Mouse (Mus musculus): Measurements from ENCODE around the gene Psmc1. TPM values are rescaled to one million over a fixed set of nuclear protein-coding genes. Genes with fewer than 3 reads are reported as not detected.

The Psmc1 gene
- polyA plus RNA-seq, 1 experiment, result 545 TPM

DNA sequence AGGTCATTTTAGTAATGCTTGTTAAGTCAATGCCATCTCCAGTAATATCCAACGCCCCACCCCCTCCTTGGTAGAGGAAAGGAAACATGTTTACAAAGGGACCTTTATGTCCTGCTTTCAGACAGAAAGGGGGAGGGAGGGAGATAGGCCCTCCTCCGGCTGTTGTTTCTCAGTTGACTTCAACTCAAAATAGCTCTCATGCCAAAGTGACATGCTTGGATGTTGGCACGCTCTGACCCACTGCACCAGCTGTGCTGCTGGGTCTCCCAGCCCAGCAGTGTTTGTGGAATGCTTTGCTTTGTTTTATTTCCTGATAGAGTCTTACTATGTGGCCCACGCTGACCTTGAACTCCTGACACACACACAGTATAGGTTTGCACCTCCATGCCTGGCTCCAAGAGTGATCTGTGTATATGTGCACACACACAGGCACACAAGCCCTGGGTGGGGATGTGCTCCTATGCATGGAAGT, 36.7 kb upstream of the Psmc1 start:
- no peak overlapping the region for H3K27ac ChIP-seq (ENCODE audit: insufficient read depth, low read length)
- no peaks in the 10 kb centered on the region for H3K9me3 ChIP-seq (replicated peaks; ENCODE audit: control insufficient read depth, insufficient read depth, low read length, poor library complexity, severe bottlenecking)
- no peaks in the 10 kb centered on the region for H3K4me1 ChIP-seq (ENCODE audit: control insufficient read depth, insufficient read depth, low read length)
- H3K36me3 ChIP-seq (ENCODE audit: control insufficient read depth, insufficient read depth, low read length, poor library complexity, severe bottlenecking), result no peaks in the 10 kb centered on the region
- no peak for TF ChIP-seq POLR2A (IDR thresholded peaks at IDR 0.05; ENCODE audit: insufficient read depth, low read length)
- no peak for TF ChIP-seq EP300 (IDR thresholded peaks at IDR 0.05; ENCODE audit: insufficient read depth, low read depth, low read length)
- TF ChIP-seq CTCF (IDR thresholded peaks at IDR 0.05; ENCODE audit: low read depth, low read length), result no peak
- no peak overlapping the region for H3K9ac ChIP-seq (ENCODE audit: low read depth, poor library complexity, severe bottlenecking)
- no peak overlapping the region for H3K4me3 ChIP-seq (ENCODE audit: low read depth, low read length)
- no peaks in the 10 kb centered on the region for H3K27me3 ChIP-seq (ENCODE audit: control insufficient read depth, insufficient read depth, low read length, poor library complexity, severe bottlenecking)

DNA sequence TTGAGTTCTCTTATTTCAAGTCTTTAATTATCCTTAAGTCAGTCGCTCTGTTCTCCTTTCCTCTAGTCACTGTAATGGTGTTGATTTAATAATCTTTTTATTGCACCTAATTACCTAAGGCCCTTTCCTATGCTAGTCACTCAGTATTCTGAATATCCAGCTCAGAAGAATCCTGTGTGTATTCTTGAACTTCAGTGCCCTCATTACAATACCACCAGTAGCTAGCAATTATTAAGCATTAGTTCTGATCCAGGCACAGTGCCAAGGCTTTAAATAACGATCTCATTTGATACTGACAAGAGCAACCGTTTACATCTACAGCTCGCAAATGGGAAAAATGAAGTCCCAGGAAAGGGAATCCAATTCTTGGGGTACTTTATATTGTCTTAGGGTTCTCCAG, 34.2 kb upstream of the Psmc1 start:
- no peaks in the 10 kb centered on the region for H3K27me3 ChIP-seq (ENCODE audit: control insufficient read depth, insufficient read depth, low read length, poor library complexity, severe bottlenecking)
- no peaks in the 10 kb centered on the region for H3K9me3 ChIP-seq (replicated peaks; ENCODE audit: control insufficient read depth, insufficient read depth, low read length, poor library complexity, severe bottlenecking)
- H3K9ac ChIP-seq (ENCODE audit: low read depth, poor library complexity, severe bottlenecking), result no peak overlapping the region
- H3K27ac ChIP-seq (ENCODE audit: insufficient read depth, low read length), result no peak overlapping the region
- H3K4me3 ChIP-seq (ENCODE audit: low read depth, low read length), result no peak overlapping the region
- H3K4me1 ChIP-seq (ENCODE audit: control insufficient read depth, insufficient read depth, low read length), result no peaks in the 10 kb centered on the region
- H3K36me3 ChIP-seq (ENCODE audit: control insufficient read depth, insufficient read depth, low read length, poor library complexity, severe bottlenecking), result no peaks in the 10 kb centered on the region
- no peak for TF ChIP-seq EP300 (IDR thresholded peaks at IDR 0.05; ENCODE audit: insufficient read depth, low read depth, low read length)
- no peak for TF ChIP-seq POLR2A (IDR thresholded peaks at IDR 0.05; ENCODE audit: insufficient read depth, low read length)
- no peak for TF ChIP-seq CTCF (IDR thresholded peaks at IDR 0.05; ENCODE audit: low read depth, low read length)

DNA sequence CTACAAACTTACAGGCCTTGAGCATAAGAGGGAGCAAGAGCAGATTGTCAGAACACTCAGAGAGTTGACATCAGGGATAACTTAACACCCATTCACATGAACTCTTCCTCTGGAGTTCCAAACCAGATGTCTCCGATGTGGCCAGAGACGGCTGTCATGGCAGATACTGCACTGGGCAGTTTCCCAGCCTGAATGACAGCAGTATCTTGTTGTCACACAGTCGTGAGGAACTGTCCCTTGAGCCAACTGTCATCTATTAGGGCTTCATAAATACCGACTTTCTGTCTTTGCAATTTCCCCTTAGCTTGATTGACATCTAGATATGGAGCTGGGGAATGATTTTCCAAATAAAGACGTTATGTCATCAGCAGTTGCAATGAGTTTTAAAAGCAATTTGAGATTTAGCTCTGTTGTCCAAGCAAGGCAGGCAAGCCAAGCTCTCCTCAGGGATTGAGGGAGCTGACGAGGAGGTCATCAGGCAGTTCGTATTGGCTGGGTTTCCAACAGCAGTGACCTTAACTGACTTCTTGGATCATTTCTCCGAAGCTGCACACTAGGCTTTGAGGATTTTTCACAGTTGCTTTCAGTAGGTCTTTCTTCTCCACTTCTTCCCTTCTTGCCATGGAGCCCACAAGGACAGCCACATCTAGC, 30.2 kb upstream of the Psmc1 start:
- H3K9ac ChIP-seq (ENCODE audit: low read depth, poor library complexity, severe bottlenecking), result no peak overlapping the region
- no peaks in the 10 kb centered on the region for H3K36me3 ChIP-seq (ENCODE audit: control insufficient read depth, insufficient read depth, low read length, poor library complexity, severe bottlenecking)
- H3K27me3 ChIP-seq (ENCODE audit: control insufficient read depth, insufficient read depth, low read length, poor library complexity, severe bottlenecking), result no peaks in the 10 kb centered on the region
- no peaks in the 10 kb centered on the region for H3K4me1 ChIP-seq (ENCODE audit: control insufficient read depth, insufficient read depth, low read length)
- H3K4me3 ChIP-seq (ENCODE audit: low read depth, low read length), result no peak overlapping the region
- H3K9me3 ChIP-seq (replicated peaks; ENCODE audit: control insufficient read depth, insufficient read depth, low read length, poor library complexity, severe bottlenecking), result no peaks in the 10 kb centered on the region
- no peak for TF ChIP-seq EP300 (IDR thresholded peaks at IDR 0.05; ENCODE audit: insufficient read depth, low read depth, low read length)
- H3K27ac ChIP-seq (ENCODE audit: insufficient read depth, low read length), result no peak overlapping the region

DNA sequence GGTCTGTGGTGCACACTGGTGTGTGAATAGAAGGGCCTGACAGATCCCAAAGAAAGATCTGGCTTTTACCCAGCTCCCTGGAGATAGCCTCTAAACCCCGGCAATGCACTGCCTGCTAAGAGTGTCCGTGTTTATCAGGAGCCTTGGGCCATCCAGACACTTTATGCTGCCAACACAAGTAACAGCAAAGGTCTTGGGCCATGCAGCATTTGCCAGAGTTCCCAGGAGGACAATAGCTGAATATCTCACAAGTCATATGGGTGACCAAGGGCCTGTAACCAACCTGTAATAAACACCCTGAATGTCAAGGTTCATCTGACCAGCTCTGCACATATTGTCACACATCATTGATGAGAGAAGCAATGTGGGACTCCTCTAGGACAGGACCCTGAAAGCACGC, 21.9 kb upstream of the Psmc1 start:
- TF ChIP-seq EP300 (IDR thresholded peaks at IDR 0.05; ENCODE audit: insufficient read depth, low read depth, low read length), result no peak
- Histone ChIP-seq H3K4me3 (ENCODE audit: low read depth, low read length) (no peak overlapping the region), H3K9ac (ENCODE audit: low read depth, poor library complexity, severe bottlenecking) (no peak overlapping the region), H3K27me3 (ENCODE audit: control insufficient read depth, insufficient read depth, low read length, poor library complexity, severe bottlenecking) (no peaks in the 10 kb centered on the region), H3K9me3 (replicated peaks; ENCODE audit: control insufficient read depth, insufficient read depth, low read length, poor library complexity, severe bottlenecking) (no peaks in the 10 kb centered on the region), H3K4me1 (ENCODE audit: control insufficient read depth, insufficient read depth, low read length) (no peaks in the 10 kb centered on the region), H3K36me3 (ENCODE audit: control insufficient read depth, insufficient read depth, low read length, poor library complexity, severe bottlenecking) (no peaks in the 10 kb centered on the region), H3K27ac (ENCODE audit: insufficient read depth, low read length) (no peak overlapping the region)

DNA sequence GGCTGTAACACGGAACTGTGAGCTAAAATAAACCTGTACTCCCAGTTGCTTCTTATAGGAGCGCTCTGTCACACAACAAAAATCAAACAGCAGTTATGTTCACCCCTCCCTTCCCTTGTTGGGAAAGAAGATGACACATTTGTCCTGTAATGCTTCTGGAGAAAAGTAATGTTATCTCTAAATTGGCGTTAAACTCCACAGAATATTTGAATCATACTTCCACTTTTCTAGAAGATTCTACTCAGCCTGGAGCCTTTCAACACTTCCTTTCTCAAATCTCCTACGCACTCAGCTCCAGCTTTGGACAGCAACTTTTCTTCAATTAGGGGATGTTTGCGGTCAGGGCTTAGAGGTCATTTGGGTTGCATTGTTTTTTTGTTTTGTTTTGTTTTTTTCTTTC, 20.7 kb upstream of the Psmc1 start:
- Histone ChIP-seq H3K4me1 (ENCODE audit: control insufficient read depth, insufficient read depth, low read length) (no peaks in the 10 kb centered on the region), H3K4me3 (ENCODE audit: low read depth, low read length) (no peak overlapping the region), H3K9ac (ENCODE audit: low read depth, poor library complexity, severe bottlenecking) (no peak overlapping the region), H3K27me3 (ENCODE audit: control insufficient read depth, insufficient read depth, low read length, poor library complexity, severe bottlenecking) (no peaks in the 10 kb centered on the region), H3K27ac (ENCODE audit: insufficient read depth, low read length) (no peak overlapping the region), H3K9me3 (replicated peaks; ENCODE audit: control insufficient read depth, insufficient read depth, low read length, poor library complexity, severe bottlenecking) (no peaks in the 10 kb centered on the region), H3K36me3 (ENCODE audit: control insufficient read depth, insufficient read depth, low read length, poor library complexity, severe bottlenecking) (no peaks in the 10 kb centered on the region)
- TF ChIP-seq CTCF (IDR thresholded peaks at IDR 0.05; ENCODE audit: low read depth, low read length), result no peak
- TF ChIP-seq EP300 (IDR thresholded peaks at IDR 0.05; ENCODE audit: insufficient read depth, low read depth, low read length), result no peak
- no peak for TF ChIP-seq POLR2A (IDR thresholded peaks at IDR 0.05; ENCODE audit: insufficient read depth, low read length)

DNA sequence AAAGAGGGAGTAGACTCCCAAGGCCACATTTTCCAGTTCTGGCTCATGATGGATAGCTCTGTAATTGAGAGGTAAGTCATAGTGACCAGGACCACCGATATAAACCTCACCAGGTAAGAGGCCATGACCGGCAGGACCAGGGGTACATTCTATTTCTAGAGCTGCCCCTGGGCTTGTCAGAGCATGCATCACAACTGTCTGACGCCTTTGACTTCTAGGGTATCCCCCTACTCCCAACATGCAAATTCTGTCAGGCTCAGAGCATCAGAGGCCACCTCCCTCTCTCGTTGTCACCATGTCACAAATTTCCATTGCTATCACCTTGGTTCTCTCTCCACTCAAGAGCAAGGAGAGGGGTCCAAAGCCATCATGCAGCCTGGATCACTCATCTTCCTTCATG, 19.2 kb upstream of the Psmc1 start:
- Histone ChIP-seq H3K27me3 (ENCODE audit: control insufficient read depth, insufficient read depth, low read length, poor library complexity, severe bottlenecking) (no peaks in the 10 kb centered on the region), H3K9me3 (replicated peaks; ENCODE audit: control insufficient read depth, insufficient read depth, low read length, poor library complexity, severe bottlenecking) (no peaks in the 10 kb centered on the region), H3K27ac (ENCODE audit: insufficient read depth, low read length) (no peak overlapping the region), H3K9ac (ENCODE audit: low read depth, poor library complexity, severe bottlenecking) (no peak overlapping the region), H3K4me1 (ENCODE audit: control insufficient read depth, insufficient read depth, low read length) (no peaks in the 10 kb centered on the region), H3K4me3 (ENCODE audit: low read depth, low read length) (no peak overlapping the region), H3K36me3 (ENCODE audit: control insufficient read depth, insufficient read depth, low read length, poor library complexity, severe bottlenecking) (no peaks in the 10 kb centered on the region)
- TF ChIP-seq CTCF (IDR thresholded peaks at IDR 0.05; ENCODE audit: low read depth, low read length) (no peak), EP300 (IDR thresholded peaks at IDR 0.05; ENCODE audit: insufficient read depth, low read depth, low read length) (no peak), POLR2A (IDR thresholded peaks at IDR 0.05; ENCODE audit: insufficient read depth, low read length) (no peak)
